Mouse (Mus musculus): Measurements from ENCODE around the gene Macrod2.

Macrod2 gene

DNA sequence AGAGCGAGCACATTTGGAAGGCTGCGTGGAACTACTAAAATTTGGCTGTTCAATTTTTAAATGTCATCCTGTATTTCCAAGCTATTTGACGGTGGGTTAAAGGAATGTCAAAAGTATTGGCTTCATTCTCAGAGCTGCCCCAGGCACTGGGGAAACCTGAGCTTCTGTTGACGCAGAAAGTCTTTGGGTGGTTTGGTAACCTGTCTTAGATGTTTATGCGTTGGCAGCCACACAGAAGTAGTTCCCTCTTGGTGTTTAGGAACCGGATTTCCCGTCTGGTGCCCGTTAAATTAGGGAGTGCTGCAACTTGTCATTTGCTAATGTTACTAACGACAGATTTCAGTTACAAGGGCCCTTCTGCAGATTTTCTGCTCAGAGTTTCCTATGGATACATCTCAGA, 1837.7 kb downstream of the Macrod2 start:
- CTCF ChIA-PET = no interaction called here

DNA sequence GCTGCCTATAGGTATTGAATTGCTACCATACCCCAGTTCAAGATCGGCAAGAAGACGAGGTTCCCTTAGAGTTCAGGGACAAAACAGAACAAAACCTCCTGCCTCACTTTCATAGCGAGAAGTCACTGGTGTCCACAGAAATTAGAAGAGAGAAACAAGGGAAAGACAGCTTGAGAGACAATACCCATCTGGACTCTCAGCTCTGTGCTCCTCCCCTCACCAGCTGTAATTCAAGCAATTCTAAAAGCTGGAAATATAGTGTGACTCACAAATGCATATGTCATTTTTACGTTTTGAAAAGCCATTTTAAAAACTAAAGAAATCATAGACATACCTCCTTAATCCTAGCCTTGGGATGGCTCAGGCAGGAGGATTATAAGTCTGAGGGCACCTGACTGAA, 1848.4 kb downstream of the Macrod2 start:
- CTCF ChIA-PET = no interaction called here

DNA sequence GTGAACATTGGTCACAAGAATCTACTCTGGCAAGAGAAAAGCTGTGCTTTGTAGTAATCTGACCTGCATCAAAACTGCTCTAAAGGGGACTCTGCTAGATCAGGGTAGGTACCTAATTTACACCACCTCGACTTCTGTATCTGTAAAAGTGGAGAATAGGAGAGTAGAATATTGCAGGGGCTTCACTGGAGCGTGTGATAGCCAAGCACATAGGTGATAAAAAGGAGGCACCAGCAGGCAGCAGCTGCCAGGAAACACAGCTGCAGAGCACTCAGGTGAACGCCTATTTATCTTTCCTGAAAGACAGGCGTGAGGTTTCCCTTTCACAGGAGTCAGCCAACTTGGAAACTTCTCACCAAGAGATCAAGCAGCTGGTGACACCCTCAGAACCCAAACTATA, 1855.3 kb downstream of the Macrod2 start:
- CTCF ChIA-PET = no interaction called here

DNA sequence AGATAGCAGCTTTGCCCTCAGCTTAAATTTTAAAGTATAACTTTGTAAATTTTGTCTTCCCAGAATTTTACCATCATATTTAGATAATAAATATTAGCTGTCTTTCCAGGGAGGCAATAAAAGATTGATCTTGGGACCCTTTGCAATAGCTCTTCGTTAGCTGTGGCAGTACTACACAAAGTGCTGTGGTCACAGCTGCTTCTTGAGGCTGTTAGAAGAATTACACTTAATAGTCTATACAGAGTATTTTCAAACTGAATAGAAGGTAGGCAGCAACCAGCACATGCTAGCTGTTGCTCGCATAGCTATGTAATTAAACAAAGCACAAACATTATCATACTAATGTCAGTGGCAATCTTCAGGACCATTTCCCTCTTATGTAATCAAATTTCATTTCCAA, 1856.4 kb downstream of the Macrod2 start:
- CTCF ChIA-PET = no interaction called here

DNA sequence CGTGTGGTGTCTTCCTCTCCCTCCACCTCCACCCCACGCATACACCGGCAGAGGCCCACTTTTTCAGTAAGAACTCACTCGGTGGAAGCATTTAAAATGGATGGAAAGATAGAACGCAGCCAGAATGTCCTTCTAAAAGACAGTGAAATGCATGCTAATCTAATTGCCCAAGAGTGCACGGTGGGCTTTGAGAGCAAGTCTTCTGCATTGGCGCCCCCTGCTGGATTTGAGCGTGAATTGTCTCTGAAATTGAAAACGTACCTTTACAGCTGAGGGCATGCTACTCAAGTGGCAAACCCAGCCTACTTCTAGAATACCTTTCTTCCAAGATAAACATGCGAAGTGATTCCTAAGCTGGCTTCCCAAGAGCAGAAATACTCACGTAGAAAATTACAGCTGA, 1858.8 kb downstream of the Macrod2 start:
- CTCF ChIA-PET = no interaction called here

DNA sequence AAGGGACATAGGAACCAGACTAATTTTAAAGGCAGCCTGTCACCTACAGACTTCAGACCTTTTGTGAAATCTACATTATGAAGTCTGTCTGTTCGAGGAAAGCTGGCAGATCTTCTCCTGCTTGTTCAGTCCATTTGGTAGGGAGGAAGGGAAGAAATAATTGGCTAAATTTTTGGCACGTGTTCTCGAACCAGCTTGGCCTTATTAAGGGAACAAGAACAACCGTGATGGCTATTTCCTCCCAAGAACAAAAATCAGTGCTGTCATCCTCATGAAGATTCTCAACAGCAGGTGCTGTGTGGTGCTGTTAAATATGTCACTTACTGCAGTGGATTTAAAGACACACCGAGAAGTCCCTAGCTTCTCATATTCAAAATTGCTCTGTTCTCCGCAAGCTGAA, 1859.5 kb downstream of the Macrod2 start:
- CTCF ChIA-PET = no interaction called here

DNA sequence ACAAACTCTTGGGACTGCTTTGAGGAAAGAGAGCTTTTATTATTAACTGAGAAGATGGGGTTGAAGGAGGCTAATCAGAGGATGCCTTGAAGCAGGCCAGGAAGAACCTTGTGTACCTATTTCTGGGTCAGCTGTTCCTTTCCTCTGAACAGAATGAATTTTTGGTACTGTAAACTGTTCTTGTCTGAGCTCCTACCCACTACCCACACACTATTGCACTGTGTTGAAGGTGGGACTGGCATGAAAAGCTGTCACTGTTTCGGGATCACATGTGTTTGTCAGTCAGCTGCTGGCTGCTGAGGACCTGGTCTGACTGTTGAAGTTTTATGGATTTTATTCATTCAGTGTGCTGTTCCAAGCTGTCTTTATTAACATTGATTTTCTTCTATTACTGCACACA, 1862.4 kb downstream of the Macrod2 start:
- CTCF ChIA-PET = no interaction called here

DNA sequence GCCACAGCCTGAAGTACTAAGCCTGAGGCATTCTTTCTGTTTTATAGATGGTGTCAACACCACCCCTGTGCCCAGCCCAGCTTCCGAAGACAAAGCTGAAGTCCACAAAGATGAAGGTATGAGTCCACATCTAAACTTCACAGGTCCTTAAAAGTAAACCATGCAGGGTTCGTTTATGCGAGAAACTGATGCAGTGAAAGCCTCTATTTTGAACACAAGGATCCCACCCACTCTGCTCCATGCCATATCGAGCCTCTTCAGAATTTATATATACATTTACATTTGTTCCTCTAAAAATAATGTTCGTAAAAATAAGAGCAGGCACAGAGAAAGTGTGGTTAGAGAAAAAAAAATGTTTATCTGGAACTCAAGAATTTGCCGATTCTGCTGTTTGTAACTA, 1865.9 kb downstream of the Macrod2 start:
- CTCF ChIA-PET = no interaction called here

DNA sequence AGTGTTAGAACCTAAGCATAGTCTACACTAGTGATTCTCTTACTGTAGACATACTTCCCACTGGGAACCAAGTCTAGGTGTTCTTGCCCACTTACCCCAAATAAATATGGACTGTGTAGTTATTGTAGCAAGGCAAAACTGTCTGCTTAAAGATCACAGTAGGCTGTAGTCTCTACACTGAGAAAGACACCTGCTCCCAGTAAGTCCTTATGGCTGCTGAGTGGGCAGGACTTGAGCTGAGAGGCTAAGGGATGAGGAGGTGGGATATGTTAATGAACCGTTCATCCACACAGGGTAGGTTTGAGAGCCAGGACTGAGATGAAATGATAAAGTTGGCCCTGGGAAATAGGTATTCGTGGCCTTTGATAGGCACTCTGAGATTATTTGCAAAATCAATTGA, 1869.6 kb downstream of the Macrod2 start:
- CTCF ChIA-PET = no interaction called here

DNA sequence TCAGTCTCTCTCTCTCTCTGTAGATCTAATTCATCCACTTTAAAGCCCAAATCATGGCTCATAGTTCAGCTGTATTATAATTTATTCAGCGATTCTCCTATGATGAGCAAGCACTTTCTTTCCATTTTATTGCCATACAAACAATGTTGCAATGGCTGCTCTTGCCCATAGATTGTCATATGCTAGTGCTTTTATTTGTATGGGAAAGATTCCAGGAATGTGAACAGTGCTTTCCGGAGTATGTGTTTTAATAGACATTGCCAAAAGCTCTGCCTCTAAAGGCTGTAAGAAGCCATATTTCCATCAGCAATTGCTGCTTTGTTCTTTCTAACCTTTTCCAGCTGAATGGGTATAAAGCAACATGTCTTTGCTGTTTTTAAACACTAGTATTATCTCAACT, 1872.7 kb downstream of the Macrod2 start:
- CTCF ChIA-PET = no interaction called here

DNA sequence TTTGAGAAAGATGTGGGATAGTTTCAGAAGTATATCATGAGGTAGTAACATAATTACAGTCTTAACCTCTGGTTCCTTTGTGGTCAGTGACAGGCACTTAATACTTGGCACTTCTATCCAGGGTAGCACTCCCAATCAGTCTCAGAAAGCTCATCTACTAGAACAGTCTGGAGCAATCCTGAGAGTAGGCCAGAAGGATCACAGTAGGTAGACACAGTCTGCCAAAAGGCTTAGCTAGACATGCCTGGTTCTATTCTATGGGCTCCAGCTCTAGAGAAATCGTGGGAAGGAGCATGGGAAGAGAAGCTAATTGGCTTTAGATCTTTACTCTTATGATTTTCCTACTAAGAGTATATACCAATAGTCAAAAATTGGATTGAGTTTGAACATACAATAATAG, 1891.7 kb downstream of the Macrod2 start:
- CTCF ChIA-PET = no interaction called here

DNA sequence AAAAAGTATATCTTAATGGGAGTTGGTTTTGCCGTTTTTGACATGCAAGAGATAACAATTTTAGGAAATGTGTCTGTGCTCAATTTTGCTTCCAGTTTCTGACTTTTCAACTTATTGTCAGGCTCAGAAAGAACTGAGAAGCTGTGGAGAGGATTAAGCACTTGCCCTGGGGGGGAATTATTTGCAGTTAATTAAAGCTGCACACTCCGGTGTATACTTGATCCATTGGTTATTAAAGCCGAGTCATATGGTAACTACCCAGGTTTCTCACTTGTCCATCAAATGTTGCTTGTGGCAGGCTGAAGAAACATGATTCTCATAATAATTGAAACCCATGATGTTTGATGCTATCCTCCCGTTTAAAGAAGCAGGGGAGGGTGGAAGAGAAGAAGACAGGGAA, 1899.7 kb downstream of the Macrod2 start:
- CTCF ChIA-PET = no interaction called here

DNA sequence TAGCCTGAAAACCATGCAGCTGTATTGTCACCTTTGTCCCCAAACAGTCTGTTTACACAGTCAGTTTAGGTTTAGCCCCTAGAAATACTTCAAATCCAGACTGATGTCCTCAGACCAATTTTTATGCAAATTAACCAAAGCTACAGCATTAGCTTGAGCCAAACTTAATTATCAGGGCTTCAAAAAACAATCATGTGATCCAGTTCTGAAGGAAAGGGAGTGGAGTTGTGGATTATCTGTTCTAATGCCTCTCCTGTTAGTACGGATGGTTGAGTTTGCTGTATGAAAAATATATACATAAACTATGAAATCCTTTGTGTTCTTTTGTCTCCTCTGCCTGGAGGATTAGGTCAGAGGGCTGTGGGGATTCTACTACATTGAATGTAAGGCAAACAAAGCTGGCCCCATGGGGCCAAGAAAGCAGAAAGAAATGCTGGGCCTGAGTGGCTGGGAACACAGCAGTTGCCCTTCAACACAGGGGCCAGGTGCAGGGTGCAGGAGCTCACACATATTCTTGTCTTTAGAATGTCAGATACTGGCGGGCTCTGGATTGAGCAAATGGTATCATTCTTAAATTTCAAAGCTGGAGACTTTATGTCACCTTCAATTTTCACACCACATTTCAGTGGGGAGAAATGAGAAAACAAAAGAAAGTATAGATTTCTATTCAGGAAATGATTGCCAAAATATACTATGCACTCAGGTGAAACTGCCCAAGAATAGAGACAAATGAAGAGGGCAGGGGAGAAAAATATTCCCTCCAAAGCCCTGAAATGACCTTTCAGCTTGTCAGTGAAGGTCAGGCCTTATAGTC, 1908.2 kb downstream of the Macrod2 start:
- CTCF ChIA-PET = no interaction called here

DNA sequence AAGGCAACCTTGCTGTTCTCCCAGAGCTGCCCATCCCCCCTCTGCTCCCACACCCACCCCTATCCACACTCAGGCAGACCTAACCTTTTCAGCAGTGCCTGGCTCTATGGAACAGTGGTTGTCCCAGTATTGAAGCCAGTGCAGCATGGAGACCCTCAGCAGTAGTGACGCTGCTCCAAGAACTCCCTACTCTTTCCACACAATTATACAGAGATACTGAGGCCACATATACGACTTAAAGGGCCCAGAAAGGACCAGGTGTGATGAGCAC, 1908.7 kb downstream of the Macrod2 start:
- CTCF ChIA-PET = no interaction called here

DNA sequence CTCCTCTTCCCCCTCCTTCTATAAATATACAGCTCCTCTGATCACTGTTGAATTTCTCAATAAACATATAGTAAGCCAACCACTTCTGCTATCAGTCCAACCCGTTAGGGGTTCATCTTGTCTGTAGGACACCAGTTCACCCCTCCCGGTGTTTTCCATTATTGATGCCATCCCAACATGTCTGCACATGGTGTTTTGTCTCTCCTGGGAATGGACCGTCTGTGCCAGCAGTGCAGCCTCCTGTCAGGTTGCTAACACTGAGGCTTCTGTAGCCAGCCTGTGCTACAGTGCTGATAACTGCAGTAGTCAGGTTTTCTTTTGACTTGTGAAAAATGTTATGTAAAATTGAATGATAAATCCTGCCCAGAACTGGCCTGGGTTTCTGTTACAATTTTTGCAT, 1928.0 kb downstream of the Macrod2 start:
- CTCF ChIA-PET = no interaction called here

DNA sequence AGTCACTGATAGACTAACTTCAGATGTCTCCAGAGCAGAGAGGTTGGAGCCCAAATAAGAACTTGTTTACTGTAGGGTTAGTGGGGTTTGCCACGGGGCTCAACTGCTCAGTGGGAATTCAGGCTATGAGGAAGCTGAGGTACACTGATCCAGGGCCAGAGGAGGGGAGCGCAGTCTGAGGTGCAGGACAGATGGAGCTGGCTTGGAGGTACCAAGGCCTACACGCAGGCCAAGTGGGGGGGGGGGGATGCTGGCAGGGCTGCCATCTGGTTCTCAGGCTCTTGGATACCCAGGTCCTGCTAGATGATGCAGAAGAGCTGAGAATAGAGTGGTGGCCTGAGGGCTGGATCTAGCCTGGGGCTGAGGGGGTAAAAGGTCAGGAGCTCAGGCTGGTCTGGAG, 1931.6 kb downstream of the Macrod2 start:
- CTCF ChIA-PET = no interaction called here

DNA sequence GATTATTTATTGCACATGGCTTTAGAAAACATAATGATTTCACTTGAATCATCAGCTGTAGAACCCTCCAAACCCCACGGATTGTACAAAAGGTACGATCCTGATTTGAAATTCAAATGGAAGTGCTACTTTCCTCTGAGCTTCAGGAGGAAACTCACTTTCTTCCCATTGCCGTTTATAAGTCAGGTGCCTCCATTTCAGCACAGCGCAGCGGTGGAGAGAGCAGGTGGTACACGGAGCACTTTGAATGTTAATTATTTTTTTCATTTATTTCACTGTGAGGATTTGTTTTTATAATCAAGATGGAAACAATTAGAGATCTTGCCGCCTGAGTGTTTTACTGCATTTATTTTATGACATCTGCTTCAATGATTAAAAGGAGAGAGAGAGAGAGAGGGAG, 1934.7 kb downstream of the Macrod2 start:
- CTCF ChIA-PET = no interaction called here

DNA sequence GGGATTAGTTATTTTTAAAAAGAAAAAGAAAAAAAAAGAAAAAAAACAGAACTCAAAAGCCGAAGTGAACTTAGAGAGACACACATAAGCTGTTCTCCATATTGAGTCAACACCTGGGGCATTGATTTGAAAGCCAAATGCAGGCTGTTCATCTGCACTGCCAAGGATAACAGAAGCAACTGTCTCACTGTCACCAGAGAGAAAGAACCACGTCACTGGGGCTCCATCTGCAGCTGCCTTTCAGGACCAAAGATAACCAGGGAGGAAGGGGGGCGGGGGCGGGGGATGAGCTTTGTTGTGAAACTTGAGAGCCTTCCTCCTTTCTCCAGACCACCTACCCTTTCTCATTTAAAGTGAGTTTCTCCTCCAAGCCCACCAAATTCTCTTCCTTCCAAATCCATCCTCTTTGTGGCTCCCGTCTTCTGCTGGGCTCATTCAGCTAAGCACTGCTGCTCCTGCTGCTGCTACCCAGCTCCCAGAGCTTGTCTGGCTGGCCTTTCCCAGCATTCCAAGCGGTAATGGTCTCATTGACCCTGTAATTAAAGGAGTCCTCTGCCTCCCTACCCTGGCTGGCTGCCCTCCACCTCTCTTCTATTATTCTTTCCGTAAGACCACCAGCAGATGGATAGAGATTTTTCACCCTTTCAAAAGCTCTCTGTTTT, 1939.5 kb downstream of the Macrod2 start:
- CTCF ChIA-PET = no interaction called here

DNA sequence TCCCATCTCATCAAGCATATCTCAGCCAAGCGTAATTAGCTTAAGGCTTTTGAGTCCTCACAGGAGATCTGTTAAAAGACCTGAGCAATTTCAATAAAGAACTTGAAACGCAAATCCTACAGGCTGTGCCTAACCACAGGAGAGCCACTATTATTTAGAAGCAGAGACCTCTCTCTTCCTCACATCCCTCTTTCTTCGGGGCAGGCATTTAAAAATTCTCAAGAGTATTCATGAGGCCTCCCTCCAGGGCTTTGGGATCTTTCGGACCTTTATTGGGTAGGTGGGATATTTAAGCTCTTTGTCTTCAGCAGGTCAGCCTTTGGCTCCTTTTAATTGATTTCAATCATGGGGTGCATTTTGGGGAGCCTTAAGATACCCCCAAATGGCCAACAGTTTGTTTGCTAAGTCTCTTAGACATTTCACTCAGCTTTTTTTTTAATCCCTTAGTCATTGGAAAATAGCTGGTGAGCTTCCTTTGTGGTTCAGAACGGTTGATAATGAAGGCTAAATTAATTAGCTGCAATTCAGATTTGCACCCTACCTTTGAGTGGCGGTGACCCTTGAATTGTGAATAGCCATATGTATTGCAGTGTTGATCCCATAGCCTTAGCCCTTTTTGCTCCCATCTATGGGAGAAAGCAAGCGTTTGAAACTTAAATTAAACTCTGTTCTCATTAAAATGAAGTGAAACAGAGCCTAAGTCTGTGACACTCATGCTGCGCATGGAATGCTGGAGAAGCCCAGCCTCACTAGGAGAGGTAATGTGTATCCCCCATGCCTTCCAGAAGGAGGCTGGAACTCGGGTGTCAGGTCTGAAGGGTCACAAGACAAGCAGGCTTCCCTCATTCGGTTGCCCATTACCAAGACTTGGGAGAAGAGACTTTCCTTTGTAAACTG, 1940.2 kb downstream of the Macrod2 start:
- CTCF ChIA-PET = no interaction called here

DNA sequence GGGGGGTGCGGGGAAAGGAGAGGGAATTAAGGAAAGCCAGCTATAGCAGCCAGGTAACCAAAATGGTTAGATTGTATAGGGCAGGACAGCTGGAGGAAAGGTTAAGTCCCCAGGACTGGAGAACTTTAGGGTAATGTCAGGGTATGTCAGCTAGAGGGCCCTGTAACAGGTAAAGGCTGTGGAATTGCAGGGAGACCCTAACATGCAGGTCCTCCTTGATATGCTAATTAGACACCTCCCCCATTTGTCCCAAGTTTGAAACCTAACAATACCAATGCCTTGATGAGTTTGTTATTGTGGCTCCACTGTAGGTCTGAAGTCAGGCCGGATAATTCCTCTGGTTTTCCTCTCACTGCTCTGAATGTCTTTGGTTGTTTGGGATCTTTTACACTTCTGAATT, 1948.9 kb downstream of the Macrod2 start:
- CTCF ChIA-PET = no interaction called here

DNA sequence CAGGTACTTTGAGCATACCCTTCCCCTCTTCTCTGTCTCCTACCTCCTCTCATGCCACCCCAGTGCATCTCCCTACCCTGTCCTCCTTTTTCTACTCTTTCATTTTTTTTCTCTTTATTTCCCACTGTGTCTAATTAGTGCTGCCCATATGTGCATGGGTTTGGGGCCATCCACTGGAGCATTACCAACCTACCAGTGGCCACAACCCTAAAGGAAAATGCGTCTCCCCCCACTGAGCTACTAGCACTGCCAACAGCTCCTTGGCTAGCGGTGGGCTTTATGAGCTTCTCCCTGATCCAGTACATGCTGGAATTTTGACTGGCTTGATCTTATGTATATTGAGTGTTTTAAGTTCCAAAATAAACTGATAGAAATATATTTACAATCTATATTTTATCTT, 1949.6 kb downstream of the Macrod2 start:
- CTCF ChIA-PET = no interaction called here

DNA sequence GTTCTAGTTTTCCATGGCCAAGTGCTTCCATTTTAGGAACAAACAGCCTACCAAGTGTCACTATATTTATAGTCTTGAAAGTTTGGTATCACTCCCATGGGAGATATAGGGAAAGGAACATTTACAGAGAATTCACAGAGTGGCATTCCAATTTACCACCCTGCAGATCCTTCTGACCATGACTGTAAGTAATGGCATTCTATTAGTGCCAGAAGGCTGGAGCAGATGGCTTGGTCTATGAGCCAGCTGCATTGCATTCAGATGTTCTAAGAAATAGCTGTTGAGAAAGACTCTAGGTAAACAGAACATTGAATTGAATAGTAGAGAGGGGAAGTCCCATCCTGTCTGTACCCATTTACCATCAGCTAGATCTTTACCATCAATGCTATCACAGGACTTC, 1954.7 kb downstream of the Macrod2 start:
- CTCF ChIA-PET = no interaction called here

DNA sequence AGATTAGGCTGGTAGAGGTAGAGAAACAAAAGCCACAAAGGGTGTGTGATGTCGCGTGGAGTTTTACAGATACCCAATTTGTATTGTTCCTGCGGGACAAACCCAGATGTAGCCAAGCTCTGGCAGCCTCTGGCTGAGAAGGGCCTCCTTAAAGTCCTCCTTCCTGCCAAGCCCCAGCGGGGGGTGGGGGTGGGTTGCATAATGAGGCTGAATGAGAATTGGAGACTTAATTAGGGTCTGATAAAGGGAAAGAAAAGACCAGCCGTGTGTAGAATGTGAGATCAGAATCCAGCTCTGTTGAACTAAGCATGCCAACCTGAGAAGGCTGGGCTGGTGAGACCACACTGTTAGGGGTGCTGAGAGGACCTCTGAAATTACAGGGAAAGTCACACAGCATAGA, 1967.8 kb downstream of the Macrod2 start:
- CTCF ChIA-PET = no interaction called here

All from spleen, embryonic (tissue).